Comparison of ENCODE assay signal across 16 mouse cellular contexts in genomic region chr5:87452514-87452913, GRCm38 (mm10). TPM values are rescaled to one million over a fixed set of nuclear protein-coding genes. Genes with fewer than 3 reads are reported as not detected.
"Had no signal": no experiment of that assay in that cellular context is flagged by ENCODE, and none has a peak within 500 bp of the region (broad histone marks: within the 10 kb centered on the region; RNA-seq: fewer than 3 reads in every experiment).

No protein-coding gene starts in this region.

RNA-seq across cellular contexts. Expression of gene Ugt2b38, which starts 28.5 kb away (rescaled TPM):
- total RNA-seq: megakaryocyte, adult 5-6 weeks; megakaryocyte-erythroid progenitor cell, adult 5-6 weeks had no signal
- polyA plus RNA-seq: lung, embryonic 14.5 days; lung, embryonic 16.5 days; midbrain, embryonic 10.5 days; midbrain, embryonic 12.5 days; midbrain, embryonic 14.5 days; midbrain, embryonic 16.5 days; myocyte; neural tube, embryonic 11.5 days; neural tube, embryonic 13.5 days; neural tube, embryonic 15.5 days; small intestine, adult 2 months; stomach, embryonic 14.5 days; stomach, embryonic 16.5 days; thymus, postnatal 0 days had no signal

RNA-seq across cellular contexts. Expression of gene Ugt2a2, which starts 29.5 kb away (rescaled TPM):
- total RNA-seq: megakaryocyte, adult 5-6 weeks; megakaryocyte-erythroid progenitor cell, adult 5-6 weeks had no signal
- polyA plus RNA-seq: lung, embryonic 14.5 days; lung, embryonic 16.5 days; midbrain, embryonic 10.5 days; midbrain, embryonic 12.5 days; midbrain, embryonic 14.5 days; midbrain, embryonic 16.5 days; myocyte; neural tube, embryonic 11.5 days; neural tube, embryonic 13.5 days; neural tube, embryonic 15.5 days; small intestine, adult 2 months; stomach, embryonic 14.5 days; stomach, embryonic 16.5 days; thymus, postnatal 0 days had no signal

RNA-seq across cellular contexts. Expression of gene Gm43638, which starts 34.1 kb away (rescaled TPM):
- total RNA-seq: megakaryocyte, adult 5-6 weeks; megakaryocyte-erythroid progenitor cell, adult 5-6 weeks had no signal
- polyA plus RNA-seq: lung, embryonic 14.5 days; lung, embryonic 16.5 days; midbrain, embryonic 10.5 days; midbrain, embryonic 12.5 days; midbrain, embryonic 14.5 days; midbrain, embryonic 16.5 days; myocyte; neural tube, embryonic 11.5 days; neural tube, embryonic 13.5 days; neural tube, embryonic 15.5 days; small intestine, adult 2 months; stomach, embryonic 14.5 days; stomach, embryonic 16.5 days; thymus, postnatal 0 days had no signal

RNA-seq across cellular contexts. Expression of gene Ugt2a1, which starts 38.2 kb away (rescaled TPM):
- total RNA-seq: megakaryocyte, adult 5-6 weeks; megakaryocyte-erythroid progenitor cell, adult 5-6 weeks had no signal
- polyA plus RNA-seq: lung, embryonic 14.5 days; lung, embryonic 16.5 days; midbrain, embryonic 10.5 days; midbrain, embryonic 12.5 days; midbrain, embryonic 14.5 days; midbrain, embryonic 16.5 days; myocyte; neural tube, embryonic 11.5 days; neural tube, embryonic 13.5 days; neural tube, embryonic 15.5 days; small intestine, adult 2 months; stomach, embryonic 14.5 days; stomach, embryonic 16.5 days; thymus, postnatal 0 days had no signal
